Mouse (Mus musculus) spleen, adult 2 months (tissue): ENCODE results near the gene Wwox.

Source experiments
- CTCF ChIP-seq: fragments of 200-500 bp; IDR thresholded peaks from 2 replicates; pipeline ENCODE4 v1.5.1; 2011; ENCODE audit warnings: mild to moderate bottlenecking, inconsistent platforms; ENCODE audit not compliant: insufficient read depth, insufficient read length, insufficient replicate concordance; ENCODE audit errors: extremely low read depth
- POLR2A ChIP-seq: fragments of 200-500 bp; IDR thresholded peaks from 2 replicates; pipeline ENCODE4 v1.6.1; 2011; ENCODE audit warnings: low read depth, low read length, inconsistent platforms

DNA sequence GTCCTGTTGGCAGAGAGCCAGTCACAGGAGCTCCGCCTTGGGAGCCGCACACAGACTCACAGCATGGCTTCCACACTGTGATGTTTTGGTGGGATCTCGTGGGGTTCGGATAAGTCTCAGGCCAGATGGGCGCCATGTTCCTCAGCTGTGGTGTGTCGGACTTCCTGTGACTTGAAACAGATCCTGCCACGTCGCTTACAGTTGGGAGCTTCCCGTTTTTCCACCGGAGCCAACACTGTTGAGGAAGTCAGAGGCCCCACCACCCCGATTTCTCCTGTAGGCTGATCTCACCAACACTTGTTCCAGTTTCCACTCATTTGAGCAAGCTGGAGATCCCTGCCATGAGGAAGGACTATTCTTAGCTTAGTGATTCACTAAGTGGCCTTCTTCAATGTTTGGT lies 34.1 kb downstream of the Wwox start:
- TF ChIP-seq POLR2A (no peak), CTCF (no peak)
